Mouse (Mus musculus) stomach, embryonic 16.5 days (tissue): ENCODE results near the gene Fam83g. TPM values are rescaled to one million over a fixed set of nuclear protein-coding genes. Genes with fewer than 3 reads are reported as not detected.

ENCODE experiments used
- ATAC-seq: fragments of 200-750 bp; cut with Nextera tagmentation; 2 replicates; pipeline ENCODE4 v1.8.0; 2017; ENCODE audit warnings: moderate number of reproducible peaks, moderate TSS enrichment; ENCODE audit not compliant: insufficient read depth, low FRiP score
- H3K27ac ChIP-seq: fragments of 300-500 bp; sonication (generic); 2 replicates; pipeline ENCODE4 v1.5.1; 2014; ENCODE audit warnings: low read length
- H3K27me3 ChIP-seq: fragments of 300-500 bp; sonication (generic); 2 replicates; pipeline ENCODE4 v1.6.1; 2014; ENCODE audit warnings: low read length, control low read depth, mixed read lengths; ENCODE audit not compliant: control insufficient read depth, insufficient read depth
- H3K36me3 ChIP-seq: fragments of 300-500 bp; sonication (generic); 2 replicates; pipeline ENCODE4 v1.6.1; 2014; ENCODE audit warnings: low read length; ENCODE audit not compliant: control insufficient read depth, insufficient read depth
- H3K4me1 ChIP-seq: fragments of 300-500 bp; sonication (generic); 2 replicates; pipeline ENCODE4 v1.6.1; 2014; ENCODE audit warnings: low read length, control low read depth, mixed read lengths; ENCODE audit not compliant: control insufficient read depth, insufficient read depth
- H3K4me2 ChIP-seq: fragments of 300-500 bp; sonication (generic); 2 replicates; pipeline ENCODE4 v1.6.1; 2014; ENCODE audit warnings: low read depth, low read length, mixed read lengths
- H3K4me3 ChIP-seq: fragments of 300-500 bp; sonication (generic); replicated peaks from 2 replicates; pipeline ENCODE4 v1.5.1; 2014; ENCODE audit warnings: mild to moderate bottlenecking, low read length
- H3K9ac ChIP-seq: fragments of 300-500 bp; sonication (generic); 2 replicates; pipeline ENCODE4 v1.6.1; 2014; ENCODE audit warnings: low read length
- H3K9me3 ChIP-seq: fragments of 300-500 bp; sonication (generic); replicated peaks from 2 replicates; pipeline ENCODE4 v1.6.1; 2016; ENCODE audit warnings: low read length, control low read depth; ENCODE audit not compliant: control insufficient read depth
- WGBS: fragments of 180-500 bp; shearing (Covaris S2); extraction: QIAGEN DNeasy Blood & Tissue Kit; methylation state at CpG from one replicate; pipeline ENCODE4 v1.1.7; 2014; 5-methylcytosine and 5-hydroxymethylcytosine counted together
- polyA plus RNA-seq: library from polyadenylated mRNA; unstranded; fragments of >200 nt; fragmentation: Nextera tagmentation; extraction: Ambion mirVana; gene quantifications from 2 replicates; pipeline ENCODE4 v1.2.1, GENCODE M21; 2015

The Fam83g gene
- polyA plus RNA-seq, 1 experiment from 2014 or later = 6.1 TPM

GRCm38 (mm10) chr11:61744460-61744859 lies 60.6 kb downstream of the Fam83g start:
- Histone ChIP-seq H3K27me3 (no peaks in the 10 kb centered on the region), H3K4me3 (no peak overlapping the region), H3K9me3 (no peaks in the 10 kb centered on the region), H3K9ac (no peak overlapping the region), H3K4me2 (no peak overlapping the region), H3K4me1 (no peaks in the 10 kb centered on the region), H3K36me3 (0 out of 2 replicates have a peak, but pooled peaks cover 7% of the 10 kb centered on the region), H3K27ac (no peak overlapping the region)
- ATAC-seq = no peak
- 73% methylated on average over 3 of the region's 3 CpGs for WGBS

DNA sequence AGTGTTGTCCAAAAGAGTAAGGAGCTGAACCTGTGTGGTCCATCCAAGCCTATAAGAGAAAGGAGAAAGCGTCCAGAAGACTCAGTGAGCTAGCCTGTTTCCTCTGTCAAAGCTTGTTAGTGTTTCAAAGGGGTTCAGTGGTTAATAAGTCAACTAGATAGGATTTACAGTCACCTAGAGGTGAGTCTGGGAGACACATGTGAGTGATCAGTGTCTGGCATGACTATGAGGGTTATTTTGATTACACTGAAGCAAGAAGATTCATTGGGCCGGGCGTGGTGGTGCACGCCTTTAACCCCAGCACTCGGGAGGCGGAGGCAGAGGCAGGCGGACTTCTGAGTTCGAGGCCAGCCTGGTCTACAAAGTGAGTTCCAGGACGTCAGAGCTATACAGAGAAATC lies 61.9 kb downstream of the Fam83g start:
- no peak for ATAC-seq

DNA sequence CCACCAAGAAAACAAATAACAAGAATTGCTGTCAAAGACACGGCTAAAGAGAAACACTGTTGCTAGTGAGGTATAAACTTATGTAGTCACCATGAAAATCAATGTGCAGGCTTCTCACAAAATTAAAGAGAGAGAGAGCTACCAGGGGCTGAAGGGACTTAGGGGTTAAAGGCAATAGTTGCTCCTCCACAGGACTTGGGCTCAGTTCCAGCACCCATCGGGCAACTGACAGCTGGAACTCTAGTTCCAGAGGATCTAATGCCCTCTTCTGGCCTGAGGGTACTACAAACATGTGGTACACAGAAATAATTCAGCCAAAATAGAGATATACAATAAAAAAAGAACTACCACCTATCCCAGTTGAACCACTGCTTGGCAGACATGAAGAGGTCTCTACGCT lies 63.3 kb downstream of the Fam83g start:
- Histone ChIP-seq H3K4me1 (no peaks in the 10 kb centered on the region), H3K4me3 (no peak overlapping the region), H3K27ac (no peak overlapping the region), H3K9me3 (no peaks in the 10 kb centered on the region), H3K27me3 (no peaks in the 10 kb centered on the region), H3K4me2 (no peak overlapping the region), H3K9ac (no peak overlapping the region), H3K36me3 (peaks cover 11% of the 10 kb centered on the region; the same call in 1 of the 2 replicates)
- WGBS = 59% methylated on average over 3 of the region's 3 CpGs
- ATAC-seq = no peak

More for the DNA sequence above, 61.9 kb downstream of the Fam83g start:
- Histone ChIP-seq H3K9ac (no peak overlapping the region), H3K4me3 (no peak overlapping the region), H3K27ac (no peak overlapping the region), H3K4me2 (no peak overlapping the region), H3K4me1 (no peaks in the 10 kb centered on the region), H3K36me3 (0 out of 2 replicates have a peak, but pooled peaks cover 7% of the 10 kb centered on the region), H3K27me3 (no peaks in the 10 kb centered on the region), H3K9me3 (no peaks in the 10 kb centered on the region)
- WGBS = 89% methylated on average over 9 of the region's 9 CpGs

GRCm38 (mm10) chr11:61751612-61752011 lies 67.7 kb downstream of the Fam83g start:
- H3K9me3 ChIP-seq = no peaks in the 10 kb centered on the region
- H3K4me3 ChIP-seq = no peak overlapping the region
- ATAC-seq = no peak
- no peaks in the 10 kb centered on the region for H3K27me3 ChIP-seq
- H3K4me1 ChIP-seq = no peaks in the 10 kb centered on the region
- H3K9ac ChIP-seq = no peak overlapping the region
- no peak overlapping the region for H3K4me2 ChIP-seq
- H3K36me3 ChIP-seq = peaks cover 19% of the 10 kb centered on the region; the same call in 1 of the 2 replicates
- H3K27ac ChIP-seq = no peak overlapping the region
- 75% methylated on average over 5 of the region's 5 CpGs for WGBS

DNA sequence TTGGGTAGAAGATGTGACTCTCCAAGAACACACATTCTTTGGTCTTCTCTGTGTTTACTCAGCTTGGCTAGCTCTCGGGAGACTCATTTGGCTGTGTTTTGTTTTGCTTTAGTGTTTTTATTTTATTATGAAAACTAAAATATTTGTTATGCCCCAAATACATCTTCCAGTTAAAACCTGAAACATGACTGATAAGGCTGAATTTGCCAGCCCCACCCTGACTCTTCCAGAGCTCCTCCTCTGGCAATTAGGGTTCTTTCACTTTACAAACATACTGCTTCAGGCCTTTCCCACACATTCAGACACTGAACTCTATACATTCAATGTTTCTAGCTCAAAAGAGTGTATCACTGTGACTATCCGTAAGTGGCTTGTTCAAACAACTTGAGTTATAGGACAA lies 73.3 kb downstream of the Fam83g start:
- Histone ChIP-seq H3K36me3 (peaks cover 9% of the 10 kb centered on the region; the same call in 1 of the 2 replicates), H3K27ac (no peak overlapping the region), H3K9ac (no peak overlapping the region), H3K27me3 (no peaks in the 10 kb centered on the region), H3K4me1 (peaks cover 5% of the 10 kb centered on the region; the same call in 1 of the 2 replicates), H3K4me3 (no peak overlapping the region), H3K4me2 (no peak overlapping the region), H3K9me3 (no peaks in the 10 kb centered on the region)
- 76% methylated on average over 2 of the region's 2 CpGs for WGBS
- ATAC-seq = no peak

Other genes with a start within 250 kb of the Fam83g start
- 2.2 and 2.4 TPM in 2 replicates for gene Rnf112, start 230.0 kb upstream of the Fam83g start, polyA plus RNA-seq
- gene Mfap4, start 198.7 kb upstream of the Fam83g start, polyA plus RNA-seq = 402 and 454 TPM in 2 replicates
- 41.0 and 48.8 TPM in 2 replicates for gene Mapk7, start 189.7 kb upstream of the Fam83g start, polyA plus RNA-seq
- gene B9d1, start 178.9 kb upstream of the Fam83g start, polyA plus RNA-seq = 21.9 and 24.3 TPM in 2 replicates
- gene Epn2, start 104.4 kb upstream of the Fam83g start, polyA plus RNA-seq = 20.7 and 20.9 TPM in 2 replicates
- 8.6 and 9.2 TPM in 2 replicates for gene Grap, start 30.8 kb upstream of the Fam83g start, polyA plus RNA-seq
- gene Slc5a10, start 36.7 kb downstream of the Fam83g start, polyA plus RNA-seq = not detected in 2 replicates
- 26.8 and 27.1 TPM in 2 replicates for gene Prpsap2, start 78.0 kb downstream of the Fam83g start, polyA plus RNA-seq
- 8.2 and 8.9 TPM in 2 replicates for gene Ulk2, start 171.0 kb downstream of the Fam83g start, polyA plus RNA-seq
- 12.2 and 14.1 TPM in 2 replicates for gene Akap10, start 246.2 kb downstream of the Fam83g start, polyA plus RNA-seq